Mouse (Mus musculus) neural tube, embryonic 13.5 days (tissue): ENCODE results near the gene Prss56. TPM values are rescaled to one million over a fixed set of nuclear protein-coding genes. Genes with fewer than 3 reads are reported as not detected.

Experiments used
- ATAC-seq: fragments of 200-750 bp; cut with Nextera tagmentation; 2 replicates; pipeline ENCODE4 v1.8.0; 2017; ENCODE audit warnings: low read depth, mild to moderate bottlenecking, moderate TSS enrichment, moderate library complexity
- H3K27ac ChIP-seq: fragments of 300-500 bp; sonication (generic); replicated peaks from 2 replicates; pipeline ENCODE4 v1.5.1; 2015; ENCODE audit warnings: moderate library complexity, mild to moderate bottlenecking, inconsistent platforms
- H3K27me3 ChIP-seq: fragments of 300-500 bp; sonication (generic); 2 replicates; pipeline ENCODE4 v1.6.1; 2015; ENCODE audit warnings: mild to moderate bottlenecking, inconsistent platforms
- H3K36me3 ChIP-seq: fragments of 300-500 bp; sonication (generic); 2 replicates; pipeline ENCODE4 v1.6.1; 2015; ENCODE audit warnings: mild to moderate bottlenecking, inconsistent platforms
- H3K4me1 ChIP-seq: fragments of 300-500 bp; sonication (generic); replicated peaks from 2 replicates; pipeline ENCODE4 v1.6.1; 2015; ENCODE audit warnings: inconsistent platforms
- H3K4me2 ChIP-seq: fragments of 300-500 bp; sonication (generic); 2 replicates; pipeline ENCODE4 v1.6.1; 2015; ENCODE audit warnings: inconsistent platforms, mild to moderate bottlenecking, moderate library complexity
- H3K4me3 ChIP-seq: fragments of 300-500 bp; sonication (generic); 2 replicates; pipeline ENCODE4 v1.5.1; 2015; ENCODE audit warnings: mild to moderate bottlenecking, inconsistent platforms
- H3K9ac ChIP-seq: fragments of 300-500 bp; sonication (generic); 2 replicates; pipeline ENCODE4 v1.6.1; 2015; ENCODE audit warnings: moderate library complexity, mild to moderate bottlenecking, inconsistent platforms
- H3K9me3 ChIP-seq: fragments of 300-500 bp; sonication (generic); 2 replicates; pipeline ENCODE4 v1.6.1; 2016; ENCODE audit warnings: inconsistent platforms
- WGBS: fragments of 180-500 bp; shearing (Covaris S2); methylation state at CpG from one replicate; pipeline ENCODE4 v1.1.7; 2015; 5-methylcytosine and 5-hydroxymethylcytosine counted together
- polyA plus RNA-seq: library from polyadenylated mRNA; unstranded; fragments of >200 nt; fragmentation: Nextera tagmentation; extraction: Ambion mirVana; gene quantifications from 2 replicates; pipeline ENCODE4 v1.2.1, GENCODE M21; 2015

Prss56 gene
- polyA plus RNA-seq, 1 experiment from 2014 or later: 6.6 TPM

DNA sequence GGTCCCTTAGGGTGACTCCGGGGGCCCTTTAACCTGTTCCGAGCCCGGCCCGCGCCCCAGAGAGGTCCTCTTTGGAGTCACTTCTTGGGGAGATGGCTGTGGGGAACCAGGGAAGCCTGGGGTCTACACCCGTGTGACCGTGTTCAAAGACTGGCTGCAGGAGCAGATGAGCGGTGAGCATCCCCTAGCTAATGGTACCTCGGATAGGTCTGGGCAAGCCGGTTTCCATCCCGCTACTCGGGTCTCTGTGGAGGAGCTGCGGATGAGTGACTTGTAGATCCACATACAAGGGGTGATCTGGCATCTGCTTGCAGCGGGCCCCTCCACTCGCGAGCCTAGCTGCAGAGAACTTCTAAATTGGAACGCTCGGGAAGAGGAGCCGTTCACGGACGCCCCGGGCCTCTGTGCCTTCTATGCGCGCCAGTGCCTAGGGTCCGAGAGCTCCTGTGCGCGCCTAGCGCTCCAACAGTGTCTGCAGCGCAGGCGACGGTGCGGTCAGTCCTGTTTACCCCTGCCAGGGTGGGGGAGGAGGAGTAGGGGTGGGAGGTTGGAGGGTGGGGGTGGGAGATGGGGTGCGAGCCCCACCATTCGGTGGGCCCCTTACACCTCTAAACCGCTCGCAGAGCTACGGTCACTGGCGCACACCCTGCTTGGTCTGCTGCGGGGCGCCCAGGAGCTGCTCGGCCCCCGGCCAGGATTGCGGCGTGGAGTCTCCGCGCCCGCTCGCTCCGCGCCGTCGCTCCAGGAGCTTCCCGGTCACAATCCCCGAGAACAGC lies 3.3 kb downstream of the Prss56 start:
- H3K27ac ChIP-seq: no peak overlapping the region
- peak overlapping the region; percentile 90 for H3K4me2 ChIP-seq
- peak overlapping the region; percentile 49 for H3K4me3 ChIP-seq
- no peaks in the 10 kb centered on the region for H3K36me3 ChIP-seq
- peak overlapping the region; percentile 61 for H3K9ac ChIP-seq
- H3K4me1 ChIP-seq: peaks cover 26% of the 10 kb centered on the region
- H3K9me3 ChIP-seq: no peaks in the 10 kb centered on the region
- peaks cover 71% of the 10 kb centered on the region for H3K27me3 ChIP-seq
- WGBS: 2% methylated on average over 54 of the region's 54 CpGs
- ATAC-seq: peak; percentile 60

DNA sequence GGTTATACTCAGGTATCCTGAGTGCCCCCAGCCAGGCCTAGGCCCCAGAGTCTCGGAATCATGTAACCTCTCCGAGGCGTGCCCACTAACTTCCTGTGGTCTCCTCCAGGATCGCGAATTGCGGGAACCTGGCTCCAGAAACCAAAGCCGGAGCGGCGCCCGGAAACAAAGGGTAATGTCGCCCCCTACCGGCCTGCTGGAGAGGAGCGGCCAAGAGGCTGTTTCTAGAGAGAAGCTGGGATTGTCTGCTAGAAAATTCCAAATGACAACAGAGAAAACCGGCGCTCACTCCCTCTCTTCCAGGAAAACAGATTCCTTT lies 3.9 kb downstream of the Prss56 start:
- peak overlapping the region; percentile 90 for H3K4me2 ChIP-seq
- no peak; the same call in 1 of the 2 replicates for ATAC-seq
- H3K4me3 ChIP-seq: peak overlapping the region; percentile 49
- no peak overlapping the region for H3K27ac ChIP-seq
- peaks cover 69% of the 10 kb centered on the region for H3K27me3 ChIP-seq
- no peaks in the 10 kb centered on the region for H3K36me3 ChIP-seq
- peaks cover 26% of the 10 kb centered on the region for H3K4me1 ChIP-seq
- H3K9ac ChIP-seq: peak overlapping the region; percentile 61
- WGBS: under 1% methylated on average over 15 of the region's 15 CpGs
- no peaks in the 10 kb centered on the region for H3K9me3 ChIP-seq

GRCm38 (mm10) chr1:87190429-87190828 lies 7.3 kb downstream of the Prss56 start, which contains the start of gene Chrnd:
Chrnd (plus strand) TSS chr1:87190607.
- no peak within 1 kb of the TSS for H3K9ac ChIP-seq
- peaks cover 9% of the 10 kb centered on the region for H3K4me1 ChIP-seq
- no peak within 1 kb of the TSS for H3K4me2 ChIP-seq
- H3K27ac ChIP-seq: no peak within 1 kb of the TSS
- H3K9me3 ChIP-seq: no peaks in the 10 kb centered on the region
- H3K27me3 ChIP-seq: peaks cover 34% of the 10 kb centered on the region
- H3K4me3 ChIP-seq: no peak within 1 kb of the TSS
- 32% methylated on average over 4 of the region's 4 CpGs for WGBS
- ATAC-seq: no peak
- H3K36me3 ChIP-seq: no peaks in the 10 kb centered on the region

DNA sequence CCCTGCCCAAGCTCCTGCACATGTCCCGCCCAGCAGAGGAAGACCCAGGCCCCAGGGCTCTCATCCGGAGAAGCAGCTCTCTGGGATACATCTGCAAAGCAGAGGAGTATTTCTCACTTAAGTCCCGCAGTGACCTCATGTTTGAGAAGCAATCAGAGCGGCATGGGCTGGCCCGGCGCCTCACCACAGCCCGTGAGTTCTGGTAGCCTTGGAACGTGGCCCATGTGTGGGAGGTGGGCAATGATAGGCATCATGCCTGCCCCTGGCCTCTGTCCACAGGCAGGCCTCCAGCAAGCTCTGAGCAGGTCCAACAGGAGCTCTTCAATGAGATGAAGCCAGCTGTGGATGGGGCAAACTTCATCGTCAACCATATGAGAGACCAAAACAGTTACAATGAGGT lies 14.2 kb downstream of the Prss56 start:
- Histone ChIP-seq H3K27ac (no peak overlapping the region), H3K9me3 (no peaks in the 10 kb centered on the region), H3K27me3 (no peaks in the 10 kb centered on the region), H3K36me3 (no peaks in the 10 kb centered on the region), H3K4me2 (no peak overlapping the region), H3K4me3 (no peak overlapping the region), H3K4me1 (no peaks in the 10 kb centered on the region), H3K9ac (no peak overlapping the region)
- no peak for ATAC-seq
- WGBS: 85% methylated on average over 9 of the region's 9 CpGs

DNA sequence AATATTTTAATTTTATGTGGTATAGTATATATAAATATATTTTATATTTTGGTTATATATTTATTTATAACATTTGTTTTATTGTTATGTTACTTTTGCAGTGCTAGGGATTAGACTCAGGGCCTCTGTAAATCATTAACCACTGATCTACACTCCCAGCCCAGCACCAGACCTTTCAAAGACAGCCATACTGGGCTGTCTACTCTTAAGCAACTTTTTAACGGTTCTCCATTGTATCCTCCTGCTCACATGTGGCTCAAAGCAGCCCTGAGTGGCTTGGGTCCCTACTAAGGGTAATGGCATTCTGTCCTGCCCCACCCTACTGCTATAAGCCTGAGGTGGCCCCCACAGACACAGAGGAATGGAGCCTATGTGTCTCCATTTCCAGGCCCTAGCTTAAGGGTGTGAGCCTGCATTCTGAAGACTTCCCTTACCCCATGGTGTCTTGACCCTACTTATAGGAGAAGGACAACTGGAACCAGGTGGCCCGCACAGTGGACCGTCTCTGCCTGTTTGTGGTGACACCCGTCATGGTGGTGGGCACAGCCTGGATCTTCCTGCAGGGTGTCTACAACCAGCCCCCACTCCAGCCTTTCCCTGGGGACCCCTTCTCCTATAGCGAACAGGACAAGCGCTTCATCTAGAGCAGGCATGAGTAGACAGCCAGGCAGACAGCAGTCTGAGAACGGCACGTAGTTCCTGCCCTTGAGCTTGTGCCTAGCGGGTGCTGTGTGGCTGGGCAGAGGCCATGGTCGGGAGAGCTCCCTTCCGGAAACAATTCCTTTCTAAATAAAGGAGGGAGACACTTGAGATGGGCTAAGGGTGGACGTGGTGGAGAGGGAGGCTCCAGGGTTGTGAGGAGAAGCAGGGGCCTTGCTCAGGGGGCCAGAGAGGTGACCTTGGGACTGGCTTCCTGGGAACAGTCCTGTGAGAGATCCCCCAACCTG lies 15.3 kb downstream of the Prss56 start:
- H3K36me3 ChIP-seq: no peaks in the 10 kb centered on the region
- no peak overlapping the region for H3K4me3 ChIP-seq
- no peak overlapping the region for H3K9ac ChIP-seq
- no peak overlapping the region for H3K4me2 ChIP-seq
- no peak overlapping the region for H3K27ac ChIP-seq
- no peak for ATAC-seq
- 72% methylated on average over 12 of the region's 12 CpGs for WGBS
- H3K9me3 ChIP-seq: no peaks in the 10 kb centered on the region
- no peaks in the 10 kb centered on the region for H3K27me3 ChIP-seq
- no peaks in the 10 kb centered on the region for H3K4me1 ChIP-seq

DNA sequence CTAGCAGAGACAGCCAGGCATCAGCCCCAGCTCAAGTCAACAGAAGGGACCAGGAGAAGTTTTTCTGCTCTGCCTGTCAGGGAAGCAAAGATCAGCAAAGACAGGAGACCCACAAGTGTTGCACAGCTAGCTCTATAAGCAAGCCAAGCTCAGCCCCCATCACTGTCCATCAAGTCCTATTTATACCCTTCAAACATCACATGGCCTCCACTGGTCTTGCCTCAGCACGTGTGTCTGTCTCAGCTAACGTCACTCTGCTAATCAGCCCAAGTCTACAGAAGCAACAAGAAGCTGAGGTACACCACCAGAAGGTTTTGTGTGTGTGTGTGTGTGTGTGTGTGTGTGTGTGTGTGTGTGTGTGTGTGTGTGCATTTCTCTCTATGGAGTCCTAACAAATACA lies 17.7 kb downstream of the Prss56 start:
- H3K36me3 ChIP-seq: no peaks in the 10 kb centered on the region
- H3K4me2 ChIP-seq: no peak overlapping the region
- H3K9ac ChIP-seq: no peak overlapping the region
- no peak for ATAC-seq
- H3K27ac ChIP-seq: no peak overlapping the region
- no peaks in the 10 kb centered on the region for H3K4me1 ChIP-seq
- no peaks in the 10 kb centered on the region for H3K9me3 ChIP-seq
- H3K27me3 ChIP-seq: peaks cover 5% of the 10 kb centered on the region
- H3K4me3 ChIP-seq: no peak overlapping the region
- 83% methylated on average over 2 of the region's 2 CpGs for WGBS

GRCm38 (mm10) chr1:87201848-87202247 lies 18.7 kb downstream of the Prss56 start:
- no peaks in the 10 kb centered on the region for H3K4me1 ChIP-seq
- no peaks in the 10 kb centered on the region for H3K36me3 ChIP-seq
- H3K27me3 ChIP-seq: peaks cover 16% of the 10 kb centered on the region
- no peak overlapping the region for H3K27ac ChIP-seq
- ATAC-seq: no peak
- no peaks in the 10 kb centered on the region for H3K9me3 ChIP-seq
- no peak overlapping the region for H3K4me3 ChIP-seq
- 74% methylated on average over 1 of the region's 1 CpGs for WGBS
- H3K9ac ChIP-seq: no peak overlapping the region
- no peak overlapping the region for H3K4me2 ChIP-seq

GRCm38 (mm10) chr1:87203779-87204178 lies 20.7 kb downstream of the Prss56 start:
- WGBS: 80% methylated on average over 5 of the region's 5 CpGs
- Histone ChIP-seq H3K27me3 (peaks cover 28% of the 10 kb centered on the region), H3K9ac (no peak overlapping the region), H3K36me3 (no peaks in the 10 kb centered on the region), H3K9me3 (no peaks in the 10 kb centered on the region), H3K4me1 (no peaks in the 10 kb centered on the region), H3K27ac (no peak overlapping the region), H3K4me3 (no peak overlapping the region), H3K4me2 (no peak overlapping the region)
- no peak for ATAC-seq

- H3K4me1 ChIP-seq: no peaks in the 10 kb centered on the region
- H3K9me3 ChIP-seq: no peaks in the 10 kb centered on the region
- H3K4me3 ChIP-seq: no peak within 1 kb of the TSS
- 87% methylated on average over 7 of the region's 7 CpGs for whole genome bisulfite sequencing
- no peaks in the 10 kb centered on the region for H3K36me3 ChIP-seq
- H3K27ac ChIP-seq: no peak within 1 kb of the TSS
- H3K27me3 ChIP-seq: peaks cover 28% of the 10 kb centered on the region
- ATAC-seq: no peak
- no peak within 1 kb of the TSS for H3K9ac ChIP-seq
- no peak within 1 kb of the TSS for H3K4me2 ChIP-seq
Measured at GRCm38 (mm10) chr1:87204465-87204864, 21.4 kb downstream of the Prss56 start, which contains the start of gene Chrng. Chrng (plus strand) TSS chr1:87204657.

GRCm38 (mm10) chr1:87205038-87205437 lies 21.9 kb downstream of the Prss56 start:
- H3K9me3 ChIP-seq: no peaks in the 10 kb centered on the region
- H3K4me2 ChIP-seq: no peak overlapping the region
- ATAC-seq: no peak
- 67% methylated on average over 6 of the region's 6 CpGs for WGBS
- no peaks in the 10 kb centered on the region for H3K4me1 ChIP-seq
- peaks cover 28% of the 10 kb centered on the region for H3K27me3 ChIP-seq
- no peak overlapping the region for H3K4me3 ChIP-seq
- H3K9ac ChIP-seq: no peak overlapping the region
- H3K27ac ChIP-seq: no peak overlapping the region
- no peaks in the 10 kb centered on the region for H3K36me3 ChIP-seq

DNA sequence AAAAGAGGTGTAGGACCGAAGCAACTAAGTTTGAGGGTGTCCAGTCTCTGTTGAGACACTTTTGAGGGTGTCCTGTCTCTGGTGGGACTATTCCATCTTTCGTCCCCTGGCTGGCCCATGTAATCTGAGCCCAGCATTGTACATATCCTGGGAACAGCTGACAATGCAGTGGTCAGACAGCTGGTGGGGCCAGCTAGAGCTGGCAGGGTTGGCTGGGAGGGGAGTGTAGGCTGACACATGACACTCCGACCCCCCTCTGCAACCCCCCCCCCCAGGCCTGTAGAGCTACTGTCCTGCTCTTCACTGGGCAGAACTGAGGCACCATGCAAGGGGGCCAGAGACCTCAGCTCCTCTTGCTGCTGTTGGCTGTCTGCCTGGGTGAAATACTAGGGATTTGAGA lies 22.4 kb downstream of the Prss56 start:
- H3K4me1 ChIP-seq: no peaks in the 10 kb centered on the region
- no peak for ATAC-seq
- 59% methylated on average over 3 of the region's 3 CpGs for WGBS
- no peak overlapping the region for H3K27ac ChIP-seq
- H3K36me3 ChIP-seq: no peaks in the 10 kb centered on the region
- H3K4me2 ChIP-seq: no peak overlapping the region
- H3K27me3 ChIP-seq: peaks cover 28% of the 10 kb centered on the region
- no peak overlapping the region for H3K9ac ChIP-seq
- no peak overlapping the region for H3K4me3 ChIP-seq
- H3K9me3 ChIP-seq: no peaks in the 10 kb centered on the region

DNA sequence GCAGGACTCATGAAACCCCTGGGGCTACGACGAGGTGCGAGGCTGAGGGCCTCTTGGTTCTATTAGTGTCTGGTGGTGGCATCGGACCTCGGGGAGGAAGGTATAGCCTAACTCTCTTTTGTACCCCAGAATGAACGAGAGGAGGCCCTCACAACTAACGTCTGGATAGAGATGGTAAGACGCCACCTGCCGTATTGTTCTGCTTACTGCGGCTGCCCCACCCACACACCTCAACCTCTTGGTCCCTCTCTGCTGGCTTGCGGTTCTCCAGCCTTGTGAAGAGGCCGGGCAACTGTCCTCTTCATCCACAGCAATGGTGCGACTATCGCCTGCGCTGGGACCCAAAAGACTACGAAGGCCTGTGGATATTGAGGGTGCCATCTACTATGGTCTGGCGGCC lies 23.2 kb downstream of the Prss56 start:
- 24% methylated on average over 17 of the region's 17 CpGs for WGBS
- Histone ChIP-seq H3K27ac (no peak overlapping the region), H3K4me2 (no peak overlapping the region), H3K9ac (no peak overlapping the region), H3K36me3 (no peaks in the 10 kb centered on the region), H3K27me3 (peaks cover 28% of the 10 kb centered on the region), H3K4me3 (no peak overlapping the region), H3K9me3 (no peaks in the 10 kb centered on the region), H3K4me1 (no peaks in the 10 kb centered on the region)
- no peak for ATAC-seq
